Mouse (Mus musculus): ENCODE measurements around the gene Cacna1e.

DNA sequence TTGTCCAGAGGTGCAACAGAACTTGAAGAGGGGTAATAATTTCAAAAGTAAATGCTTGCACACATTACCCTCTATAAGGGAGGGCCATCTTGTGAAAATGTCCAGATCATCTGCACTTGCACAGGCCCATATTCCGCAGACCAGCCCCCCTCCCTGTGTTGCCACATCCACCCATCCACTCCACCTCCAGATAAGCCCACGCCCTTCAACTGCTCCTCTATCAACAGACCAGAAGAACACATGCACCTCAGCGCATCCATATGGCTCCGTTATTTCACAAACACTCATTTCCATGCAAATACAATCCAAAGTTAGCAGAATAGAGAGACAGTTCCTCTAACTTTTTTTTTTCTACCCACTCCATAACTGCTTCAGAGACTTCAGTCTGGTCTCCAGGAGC is 171.6 kb downstream of the Cacna1e start:
- no peak for TF ChIP-seq CTCF (conservative IDR thresholded peaks at IDR 0.05; ENCODE audit: insufficient read depth, insufficient read length, low read depth, low read length)
- TF ChIP-seq POLR2A (IDR thresholded peaks at IDR 0.05; ENCODE audit: low read depth, low read length) = no peak
